Mouse (Mus musculus): ENCODE measurements around the gene Vrk1. TPM values are rescaled to one million over a fixed set of nuclear protein-coding genes. Genes with fewer than 3 reads are reported as not detected.

The Vrk1 gene
- polyA plus RNA-seq, 1 experiment = 16.6 TPM

GRCm38 (mm10) chr12:106102003-106102402 is 92.0 kb downstream of the Vrk1 start:
- Histone ChIP-seq H3K4me1 (no peaks in the 10 kb centered on the region), H3K9me3 (peaks cover 56% of the 10 kb centered on the region), H3K36me3 (replicated peaks; ENCODE audit: low read length) (no peaks in the 10 kb centered on the region), H3K27me3 (replicated peaks) (no peaks in the 10 kb centered on the region), H3K4me3 (replicated peaks) (no peak overlapping the region)
- TF ChIP-seq GATA1 (IDR thresholded peaks at IDR 0.05; ENCODE audit: borderline replicate concordance, low read length) (no peak), FLI1 (IDR thresholded peaks at IDR 0.05; ENCODE audit: low read length) (no peak)

GRCm38 (mm10) chr12:106102726-106103643 is 93.0 kb downstream of the Vrk1 start:
- H3K27me3 ChIP-seq (replicated peaks) = no peaks in the 10 kb centered on the region
- H3K36me3 ChIP-seq (replicated peaks; ENCODE audit: low read length) = no peaks in the 10 kb centered on the region
- TF ChIP-seq FLI1 (IDR thresholded peaks at IDR 0.05; ENCODE audit: low read length) (no peak), GATA1 (IDR thresholded peaks at IDR 0.05; ENCODE audit: borderline replicate concordance, low read length) (no peak)
- H3K4me3 ChIP-seq (replicated peaks) = no peak overlapping the region
- H3K9me3 ChIP-seq = peaks cover 54% of the 10 kb centered on the region
- H3K4me1 ChIP-seq = no peaks in the 10 kb centered on the region

- Histone ChIP-seq H3K36me3 (replicated peaks; ENCODE audit: low read length) (no peaks in the 10 kb centered on the region), H3K9me3 (peaks cover 41% of the 10 kb centered on the region), H3K4me1 (no peaks in the 10 kb centered on the region), H3K4me3 (replicated peaks) (peak overlapping the region; percentile 17), H3K27me3 (replicated peaks) (no peaks in the 10 kb centered on the region)
- TF ChIP-seq GATA1 (IDR thresholded peaks at IDR 0.05; ENCODE audit: borderline replicate concordance, low read length) (no peak), FLI1 (IDR thresholded peaks at IDR 0.05; ENCODE audit: low read length) (no peak)
Measured at GRCm38 (mm10) chr12:106107272-106107671, 97.2 kb downstream of the Vrk1 start.

- Histone ChIP-seq H3K36me3 (replicated peaks; ENCODE audit: low read length) (no peaks in the 10 kb centered on the region), H3K27me3 (replicated peaks) (no peaks in the 10 kb centered on the region), H3K9me3 (peaks cover 60% of the 10 kb centered on the region), H3K4me1 (no peaks in the 10 kb centered on the region), H3K4me3 (replicated peaks) (no peak overlapping the region)
- no peak for TF ChIP-seq FLI1 (IDR thresholded peaks at IDR 0.05; ENCODE audit: low read length)
Measured at GRCm38 (mm10) chr12:106115070-106115891, 105.3 kb downstream of the Vrk1 start.

- H3K9me3 ChIP-seq = peaks cover 62% of the 10 kb centered on the region
- TF ChIP-seq FLI1 (IDR thresholded peaks at IDR 0.05; ENCODE audit: low read length) (no peak), GATA1 (IDR thresholded peaks at IDR 0.05; ENCODE audit: borderline replicate concordance, low read length) (no peak)
- no peaks in the 10 kb centered on the region for H3K27me3 ChIP-seq (replicated peaks)
- H3K4me1 ChIP-seq = no peaks in the 10 kb centered on the region
- H3K36me3 ChIP-seq (replicated peaks; ENCODE audit: low read length) = no peaks in the 10 kb centered on the region
- no peak overlapping the region for H3K4me3 ChIP-seq (replicated peaks)
Measured at GRCm38 (mm10) chr12:106115892-106116206, 105.8 kb downstream of the Vrk1 start.

GRCm38 (mm10) chr12:106123276-106123675 is 113.2 kb downstream of the Vrk1 start:
- Histone ChIP-seq H3K4me1 (no peaks in the 10 kb centered on the region), H3K4me3 (replicated peaks) (no peak overlapping the region), H3K27me3 (replicated peaks) (no peaks in the 10 kb centered on the region), H3K9me3 (peaks cover 88% of the 10 kb centered on the region), H3K36me3 (replicated peaks; ENCODE audit: low read length) (no peaks in the 10 kb centered on the region)
- TF ChIP-seq GATA1 (IDR thresholded peaks at IDR 0.05; ENCODE audit: borderline replicate concordance, low read length) (no peak), FLI1 (IDR thresholded peaks at IDR 0.05; ENCODE audit: low read length) (no peak)

GRCm38 (mm10) chr12:106124581-106124980 is 114.6 kb downstream of the Vrk1 start:
- peaks cover 83% of the 10 kb centered on the region for H3K9me3 ChIP-seq
- no peaks in the 10 kb centered on the region for H3K27me3 ChIP-seq (replicated peaks)
- H3K36me3 ChIP-seq (replicated peaks; ENCODE audit: low read length) = no peaks in the 10 kb centered on the region
- no peaks in the 10 kb centered on the region for H3K4me1 ChIP-seq
- H3K4me3 ChIP-seq (replicated peaks) = no peak overlapping the region
- TF ChIP-seq FLI1 (IDR thresholded peaks at IDR 0.05; ENCODE audit: low read length) = no peak
- TF ChIP-seq GATA1 (IDR thresholded peaks at IDR 0.05; ENCODE audit: borderline replicate concordance, low read length) = no peak

Other genes starting within 250 kb of the Vrk1 start
- 30.8 and 73.1 TPM in 2 replicates for gene Papola, start 225.5 kb upstream of the Vrk1 start, polyA plus RNA-seq (2012; ENCODE audit: insufficient read depth, low replicate concordance)

All from megakaryocyte, embryonic 14.5 days (primary cell).